In genomic region chr9:96424027-96424426, GRCm38 (mm10) we compare ENCODE assay signal across 17 mouse cellular contexts. TPM values are rescaled to one million over a fixed set of nuclear protein-coding genes. Genes with fewer than 3 reads are reported as not detected.
DNase-seq lines count a peak whose midpoint lies in the region; ATAC-seq and TF ChIP-seq lines count a peak whose summit lies in the region.
"Had no signal": no experiment of that assay in that cellular context is flagged by ENCODE, and none has a peak within 500 bp of the region (broad histone marks: within the 10 kb centered on the region; RNA-seq: fewer than 3 reads in every experiment).

No protein-coding gene starts in this region.

- no peak overlapping the region for H3K9ac ChIP-seq in liver, postnatal 0 days (replicated peaks)
- H3K9ac ChIP-seq in liver, embryonic 11.5 days (ENCODE audit: low read depth, low read length), result no peak overlapping the region
- H3K9ac ChIP-seq: lung, embryonic 15.5 days; neural tube, embryonic 15.5 days; stomach, embryonic 15.5 days had no signal

- H3K4me1 ChIP-seq in liver, postnatal 0 days (ENCODE audit: insufficient read depth), result no peaks in the 10 kb centered on the region
- no peaks in the 10 kb centered on the region for H3K4me1 ChIP-seq in liver, embryonic 11.5 days (replicated peaks; ENCODE audit: control insufficient read depth, insufficient read depth, low read length)
- H3K4me1 ChIP-seq: lung, embryonic 15.5 days; neural tube, embryonic 15.5 days; stomach, embryonic 15.5 days had no signal

- no peak for TF ChIP-seq EP300 in liver, postnatal 0 days (IDR thresholded peaks at IDR 0.05; ENCODE audit: low read depth)

- peak; percentile 40 for TF ChIP-seq CTCF in liver, postnatal 0 days (IDR thresholded peaks at IDR 0.05; ENCODE audit: low read depth)

- 56% methylated on average over 8 of the region's 8 CpGs for WGBS in liver, postnatal 0 days (ENCODE audit: insufficient replicate concordance)
- 44% methylated on average over 8 of the region's 8 CpGs for WGBS in liver, embryonic 11.5 days

- H3K36me3 ChIP-seq in liver, postnatal 0 days (replicated peaks; ENCODE audit: insufficient read depth, low read length), result no peaks in the 10 kb centered on the region
- H3K36me3 ChIP-seq in liver, embryonic 11.5 days (ENCODE audit: control insufficient read depth, insufficient read depth, low read length), result no peaks in the 10 kb centered on the region
- H3K36me3 ChIP-seq: embryonic facial prominence, embryonic 10.5 days; lung, embryonic 15.5 days; neural tube, embryonic 15.5 days; stomach, embryonic 15.5 days had no signal

- no peak for ATAC-seq in liver, postnatal 0 days
- ATAC-seq in liver, embryonic 11.5 days (replicated peaks; ENCODE audit: low FRiP score), result no peak
- ATAC-seq: inflammation-experienced regulatory T-cells, adult 6 months had no signal

- no peak overlapping the region for H3K27ac ChIP-seq in liver, postnatal 0 days (ENCODE audit: low read depth)
- H3K27ac ChIP-seq in liver, embryonic 11.5 days (ENCODE audit: low read depth, low read length), result no peak overlapping the region
- H3K27ac ChIP-seq: embryonic facial prominence, embryonic 10.5 days; lung, embryonic 15.5 days; neural tube, embryonic 15.5 days; stomach, embryonic 15.5 days had no signal

- no peak overlapping the region for H3K4me3 ChIP-seq in liver, postnatal 0 days (ENCODE audit: low read depth, low read length)
- H3K4me3 ChIP-seq in liver, embryonic 11.5 days (ENCODE audit: low read depth, low read length), result no peak overlapping the region
- H3K4me3 ChIP-seq: embryonic facial prominence, embryonic 10.5 days; lung, embryonic 15.5 days; neural tube, embryonic 15.5 days; stomach, embryonic 15.5 days had no signal

- no peak for DNase-seq in liver, postnatal 0 days
- no peak for DNase-seq in liver, embryonic 11.5 days (ENCODE audit: low spot score)
- DNase-seq in ZHBTc4 (ENCODE audit: low read depth, low spot score), result peak; percentile 65
- peak; percentile 91 for DNase-seq in kidney, adult 9 months
- DNase-seq in kidney, postnatal 4 days, result peak; percentile 50 to 70
- no peak for DNase-seq in frontal cortex, adult 2 months (ENCODE audit: extremely low spot score in 1 of 2, low spot score in 1 of 2)
- no peak for DNase-seq in natural killer cell, adult 2 months (ENCODE audit: low spot score in 2 of 2)
- no peak for DNase-seq in cerebellum, postnatal 4 days (ENCODE audit: low spot score in 2 of 2)
- DNase-seq: cerebellum, postnatal 14 days; gastrocnemius, postnatal 25 days; thymus, postnatal 4 days had no signal

- H3K27me3 ChIP-seq in liver, postnatal 0 days (ENCODE audit: insufficient read depth, low read length), result peaks cover 20% of the 10 kb centered on the region; the same call in 1 of the 2 replicates
- H3K27me3 ChIP-seq in liver, embryonic 11.5 days (replicated peaks; ENCODE audit: control insufficient read depth, insufficient read depth, low read length), result no peaks in the 10 kb centered on the region
- H3K27me3 ChIP-seq: lung, embryonic 15.5 days; neural tube, embryonic 15.5 days; stomach, embryonic 15.5 days had no signal

- H3K9me3 ChIP-seq in liver, postnatal 0 days (ENCODE audit: low read length), result no peaks in the 10 kb centered on the region
- H3K9me3 ChIP-seq in liver, embryonic 11.5 days (ENCODE audit: control insufficient read depth, low read length), result no peaks in the 10 kb centered on the region
- H3K9me3 ChIP-seq: embryonic facial prominence, embryonic 10.5 days; lung, embryonic 15.5 days; neural tube, embryonic 15.5 days; stomach, embryonic 15.5 days had no signal

- H3K4me2 ChIP-seq in liver, postnatal 0 days (ENCODE audit: low read depth, low read length), result no peak overlapping the region
- no peak overlapping the region for H3K4me2 ChIP-seq in liver, embryonic 11.5 days
- H3K4me2 ChIP-seq: heart, embryonic 11.5 days; lung, embryonic 15.5 days; neural tube, embryonic 15.5 days; stomach, embryonic 15.5 days had no signal

RNA-seq across cellular contexts. Expression of gene Rnf7, which starts 54.4 kb away (rescaled TPM):
- polyA plus RNA-seq in liver, postnatal 0 days (2015; fragmentation: Nextera tagmentation; extraction: Ambion mirVana), result 58.6 and 62.4 TPM in 2 replicates
- polyA plus RNA-seq in liver, embryonic 11.5 days (2014; fragmentation: Nextera tagmentation; extraction: Ambion mirVana), result 172 and 173 TPM in 2 replicates
- 161 and 181 TPM in 2 replicates for polyA plus RNA-seq in frontal cortex, adult 2 months (2012; rRNA removed)

RNA-seq across cellular contexts. Expression of gene Atp1b3, which starts 59.8 kb away (rescaled TPM):
- 60.3 and 60.6 TPM in 2 replicates for polyA plus RNA-seq in liver, postnatal 0 days (2015; fragmentation: Nextera tagmentation; extraction: Ambion mirVana)
- polyA plus RNA-seq in liver, embryonic 11.5 days (2014; fragmentation: Nextera tagmentation; extraction: Ambion mirVana), result 137 and 144 TPM in 2 replicates
- 135 and 142 TPM in 2 replicates for polyA plus RNA-seq in frontal cortex, adult 2 months (2012; rRNA removed)

Comparison
In these comparisons a context has a peak if more than half of its experiments do, and no peak if none do; other contexts are left out.
1. DNase-seq: peak in ZHBTc4 (single experiment), kidney, adult 9 months (single experiment) and kidney, postnatal 4 days (2 of 2); none in liver, postnatal 0 days (single experiment), liver, embryonic 11.5 days (single experiment), frontal cortex, adult 2 months (0 of 2), natural killer cell, adult 2 months (0 of 2) and cerebellum, postnatal 4 days (0 of 2).